Mouse (Mus musculus): ENCODE measurements around the gene Olfr1201. TPM values are rescaled to one million over a fixed set of nuclear protein-coding genes. Genes with fewer than 3 reads are reported as not detected.

Gene Olfr1201
- polyA plus RNA-seq, 1 experiment from 2014 or later = not detected

Other genes with a start within 250 kb of the Olfr1201 start
- gene Olfr1188, start 236.1 kb upstream of the Olfr1201 start, polyA plus RNA-seq (2014; fragmentation: Nextera tagmentation; extraction: Ambion mirVana) = not detected in 2 replicates
- gene Olfr1189, start 206.6 kb upstream of the Olfr1201 start, polyA plus RNA-seq (2014; fragmentation: Nextera tagmentation; extraction: Ambion mirVana) = not detected in 2 replicates
- gene Olfr1191-ps1, start 152.5 kb upstream of the Olfr1201 start, polyA plus RNA-seq (2014; fragmentation: Nextera tagmentation; extraction: Ambion mirVana) = not detected in 2 replicates
- gene Olfr1192-ps1, start 144.5 kb upstream of the Olfr1201 start, polyA plus RNA-seq (2014; fragmentation: Nextera tagmentation; extraction: Ambion mirVana) = not detected in 2 replicates
- gene Olfr1193, start 117.4 kb upstream of the Olfr1201 start, polyA plus RNA-seq (2014; fragmentation: Nextera tagmentation; extraction: Ambion mirVana) = not detected in 2 replicates
- gene Olfr1195, start 103.8 kb upstream of the Olfr1201 start, polyA plus RNA-seq (2014; fragmentation: Nextera tagmentation; extraction: Ambion mirVana) = not detected in 2 replicates
- gene Olfr1196, start 88.4 kb upstream of the Olfr1201 start, polyA plus RNA-seq (2014; fragmentation: Nextera tagmentation; extraction: Ambion mirVana) = not detected in 2 replicates
- not detected in 2 replicates for gene Olfr1197, start 60.7 kb upstream of the Olfr1201 start, polyA plus RNA-seq (2014; fragmentation: Nextera tagmentation; extraction: Ambion mirVana)
- gene Olfr1198, start 41.7 kb upstream of the Olfr1201 start, polyA plus RNA-seq (2014; fragmentation: Nextera tagmentation; extraction: Ambion mirVana) = not detected in 2 replicates
- not detected in 2 replicates for gene Olfr1199, start 32.6 kb upstream of the Olfr1201 start, polyA plus RNA-seq (2014; fragmentation: Nextera tagmentation; extraction: Ambion mirVana)
- gene Olfr1200, start 22.5 kb upstream of the Olfr1201 start, polyA plus RNA-seq (2014; fragmentation: Nextera tagmentation; extraction: Ambion mirVana) = not detected in 2 replicates
- gene Olfr1202, start 21.5 kb downstream of the Olfr1201 start, polyA plus RNA-seq (2014; fragmentation: Nextera tagmentation; extraction: Ambion mirVana) = not detected in 2 replicates
- not detected in 2 replicates for gene Olfr1205, start 36.7 kb downstream of the Olfr1201 start, polyA plus RNA-seq (2014; fragmentation: Nextera tagmentation; extraction: Ambion mirVana)
- gene Olfr1204, start 56.3 kb downstream of the Olfr1201 start, polyA plus RNA-seq (2014; fragmentation: Nextera tagmentation; extraction: Ambion mirVana) = not detected in 2 replicates
- gene Olfr1206, start 70.2 kb downstream of the Olfr1201 start, polyA plus RNA-seq (2014; fragmentation: Nextera tagmentation; extraction: Ambion mirVana) = not detected in 2 replicates
- gene Olfr1208, start 109.3 kb downstream of the Olfr1201 start, polyA plus RNA-seq (2014; fragmentation: Nextera tagmentation; extraction: Ambion mirVana) = not detected in 2 replicates
- gene Olfr1209, start 122.1 kb downstream of the Olfr1201 start, polyA plus RNA-seq (2014; fragmentation: Nextera tagmentation; extraction: Ambion mirVana) = not detected in 2 replicates
- not detected in 2 replicates for gene Olfr1211, start 145.1 kb downstream of the Olfr1201 start, polyA plus RNA-seq (2014; fragmentation: Nextera tagmentation; extraction: Ambion mirVana)
- not detected in 2 replicates for gene Olfr1212, start 160.9 kb downstream of the Olfr1201 start, polyA plus RNA-seq (2014; fragmentation: Nextera tagmentation; extraction: Ambion mirVana)
- gene Gm13762, start 187.2 kb downstream of the Olfr1201 start, polyA plus RNA-seq (2014; fragmentation: Nextera tagmentation; extraction: Ambion mirVana) = 0.10 TPM in 1 of 2 replicates, not detected in the other
- not detected in 2 replicates for gene Olfr1214, start 199.6 kb downstream of the Olfr1201 start, polyA plus RNA-seq (2014; fragmentation: Nextera tagmentation; extraction: Ambion mirVana)
- not detected in 2 replicates for gene Olfr1215, start 213.9 kb downstream of the Olfr1201 start, polyA plus RNA-seq (2014; fragmentation: Nextera tagmentation; extraction: Ambion mirVana)
- gene Olfr1216, start 225.3 kb downstream of the Olfr1201 start, polyA plus RNA-seq (2014; fragmentation: Nextera tagmentation; extraction: Ambion mirVana) = not detected in 2 replicates
- not detected in 2 replicates for gene Olfr1217, start 239.0 kb downstream of the Olfr1201 start, polyA plus RNA-seq (2014; fragmentation: Nextera tagmentation; extraction: Ambion mirVana)

Data from hindbrain, embryonic 14.5 days (tissue).